25 mouse cellular contexts compared by ENCODE assay signal in the genomic region with DNA sequence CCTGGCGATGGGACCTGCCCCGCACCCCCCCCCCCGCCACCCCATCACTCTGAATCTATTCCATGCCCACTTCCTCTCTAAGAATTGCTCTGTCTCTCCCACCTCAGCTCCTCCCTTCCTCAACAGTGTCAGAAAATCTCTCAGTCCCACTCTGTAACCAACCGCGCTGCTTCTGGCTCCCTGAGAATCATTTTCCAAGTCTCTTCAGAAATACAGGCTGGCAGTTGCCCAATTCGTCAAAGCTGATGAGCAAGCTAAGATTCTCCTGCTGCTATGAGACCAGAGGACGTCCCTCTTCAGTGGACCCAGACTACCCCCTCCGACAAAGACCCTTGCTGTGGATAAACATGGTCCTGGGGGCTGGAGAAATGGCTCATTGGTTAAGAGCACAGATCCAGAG. TPM values are rescaled to one million over a fixed set of nuclear protein-coding genes. Genes with fewer than 3 reads are reported as not detected.
DNase-seq lines count a peak whose midpoint lies in the region; ATAC-seq and TF ChIP-seq lines count a peak whose summit lies in the region.
"Had no signal": no experiment of that assay in that cellular context is flagged by ENCODE, and none has a peak within 500 bp of the region (broad histone marks: within the 10 kb centered on the region; RNA-seq: fewer than 3 reads in every experiment).

No protein-coding gene starts in this region.

- intact Hi-C loops in heart, postnatal 25 days (cut with DNase I): no loop called here

- peak; percentile 40 to 46 for DNase-seq in cerebellum, postnatal 10 days
- DNase-seq in cerebellum, adult 9-11 months: no peak
- peak; percentile 82 for DNase-seq in heart, adult 11 months
- no peak for DNase-seq in heart, postnatal 25 days (ENCODE audit: low spot score)
- DNase-seq in lung, adult 2 months: no peak
- DNase-seq in right cerebral cortex, postnatal 14 days: peak; percentile 60
- DNase-seq in right cerebral cortex, postnatal 36 days (ENCODE audit: low spot score in 2 of 2): no peak
- DNase-seq: adrenal gland, postnatal 10 days; cerebellum, adult 8-10 months; heart, postnatal 4 days; kidney, adult 8-10 months; liver, embryonic 13.5 days; lung, postnatal 14 days; retina, postnatal 1 day; thymus, adult 18-20 months; thymus, postnatal 36 days had no signal

- no peak for ATAC-seq in lung, embryonic 16.5 days (ENCODE audit: low read depth)
- ATAC-seq: intestine, embryonic 15.5 days; midbrain, embryonic 13.5 days had no signal

- no peak for TF ChIP-seq CTCF in lung, adult 2 months (IDR thresholded peaks at IDR 0.05; ENCODE audit: insufficient read depth, low read length)

- TF ChIP-seq POLR2A in lung, adult 2 months (IDR thresholded peaks at IDR 0.05; ENCODE audit: borderline replicate concordance, extremely low read depth, low read depth, low read length): no peak

- no peaks in the 10 kb centered on the region for H3K27me3 ChIP-seq in lung, embryonic 16.5 days (ENCODE audit: control insufficient read depth, insufficient read depth, low read depth, low read length)
- H3K27me3 ChIP-seq: forebrain, embryonic 12.5 days; heart, embryonic 15.5 days; hindbrain, embryonic 15.5 days; intestine, embryonic 15.5 days; liver, embryonic 13.5 days; midbrain, embryonic 13.5 days had no signal

- no peak overlapping the region for H3K9ac ChIP-seq in lung, embryonic 16.5 days (ENCODE audit: low read length)
- H3K9ac ChIP-seq: forebrain, embryonic 12.5 days; heart, embryonic 15.5 days; hindbrain, embryonic 15.5 days; intestine, embryonic 15.5 days; liver, embryonic 13.5 days; midbrain, embryonic 13.5 days had no signal

- H3K4me2 ChIP-seq in lung, embryonic 16.5 days (ENCODE audit: low read depth, low read length): no peak overlapping the region
- H3K4me2 ChIP-seq: forebrain, embryonic 12.5 days; heart, embryonic 15.5 days; hindbrain, embryonic 15.5 days; intestine, embryonic 15.5 days; liver, embryonic 13.5 days; midbrain, embryonic 13.5 days had no signal

- H3K27ac ChIP-seq in lung, embryonic 16.5 days (ENCODE audit: low read length): peak overlapping the region; percentile 18; the same call in 1 of the 2 replicates
- H3K27ac ChIP-seq: forebrain, embryonic 12.5 days; heart, embryonic 15.5 days; hindbrain, embryonic 15.5 days; intestine, embryonic 15.5 days; layer of hippocampus, adult 2 months; liver, embryonic 13.5 days; midbrain, embryonic 13.5 days had no signal

- no peaks in the 10 kb centered on the region for H3K36me3 ChIP-seq in lung, embryonic 16.5 days (ENCODE audit: control insufficient read depth, insufficient read depth, low read length)
- H3K36me3 ChIP-seq: forebrain, embryonic 12.5 days; heart, embryonic 15.5 days; hindbrain, embryonic 15.5 days; intestine, embryonic 15.5 days; liver, embryonic 13.5 days had no signal

- H3K9me3 ChIP-seq in lung, embryonic 16.5 days (ENCODE audit: control insufficient read depth, low read length): peaks cover 4% of the 10 kb centered on the region; the same call in 1 of the 2 replicates
- H3K9me3 ChIP-seq: forebrain, embryonic 12.5 days; heart, embryonic 15.5 days; hindbrain, embryonic 15.5 days; intestine, embryonic 15.5 days; liver, embryonic 13.5 days; midbrain, embryonic 13.5 days had no signal

- H3K4me1 ChIP-seq in lung, embryonic 16.5 days (replicated peaks; ENCODE audit: control insufficient read depth, insufficient read depth, low read length): peaks cover 29% of the 10 kb centered on the region
- H3K4me1 ChIP-seq in lung, adult 2 months (ENCODE audit: control insufficient read depth, insufficient read depth, low read length): peaks cover 11% of the 10 kb centered on the region

- 63% methylated on average over 8 of the region's 8 CpGs for WGBS in lung, embryonic 16.5 days
- 63% methylated on average over 8 of the region's 8 CpGs for WGBS in lung, adult 2 months

- H3K4me3 ChIP-seq in lung, embryonic 16.5 days (ENCODE audit: low read length): no peak overlapping the region
- no peak overlapping the region for H3K4me3 ChIP-seq in lung, adult 2 months (replicated peaks; ENCODE audit: extremely low read depth, low read depth, low read length)
- H3K4me3 ChIP-seq: forebrain, embryonic 12.5 days; heart, embryonic 15.5 days; hindbrain, embryonic 15.5 days; intestine, embryonic 15.5 days; layer of hippocampus, adult 2 months; liver, embryonic 13.5 days; megakaryocyte, embryonic 14.5 days; midbrain, embryonic 13.5 days had no signal

RNA-seq across cellular contexts. Expression of gene Sh3d21, which starts 3.8 kb away (rescaled TPM):
- 1 to 10 TPM; 1.9 to 3.1 TPM for total RNA-seq in heart, postnatal 25 days (2021)
- 9.2 and 12.3 TPM in 2 replicates for polyA plus RNA-seq in lung, embryonic 16.5 days (2015; fragmentation: Nextera tagmentation; extraction: Ambion mirVana)
- 6.2 and 7.5 TPM in 2 replicates for polyA plus RNA-seq in lung, adult 2 months (2012; rRNA removed)
- total RNA-seq: common myeloid progenitor, adult 5-6 weeks had no signal

RNA-seq across cellular contexts. Expression of gene Eva1b, which starts 11.9 kb away (rescaled TPM):
- 10 to 100 TPM; 15.2 to 17.6 TPM for total RNA-seq in heart, postnatal 25 days (2021)
- polyA plus RNA-seq in lung, embryonic 16.5 days (2015; fragmentation: Nextera tagmentation; extraction: Ambion mirVana): 98.0 and 108 TPM in 2 replicates
- 221 and 295 TPM in 2 replicates for polyA plus RNA-seq in lung, adult 2 months (2012; rRNA removed)

RNA-seq across cellular contexts. Expression of gene Thrap3, which starts 43.1 kb away (rescaled TPM):
- total RNA-seq in heart, postnatal 25 days (2021): 100 to 1,000 TPM; 108 to 111 TPM
- polyA plus RNA-seq in lung, embryonic 16.5 days (2015; fragmentation: Nextera tagmentation; extraction: Ambion mirVana): 197 and 213 TPM in 2 replicates
- 40.0 and 62.8 TPM in 2 replicates for polyA plus RNA-seq in lung, adult 2 months (2012; rRNA removed)

RNA-seq across cellular contexts. Expression of gene Stk40, which starts 55.7 kb away (rescaled TPM):
- total RNA-seq in heart, postnatal 25 days (2021): 10 to 100 TPM; 37.6 to 38.7 TPM
- 37.7 and 40.3 TPM in 2 replicates for polyA plus RNA-seq in lung, embryonic 16.5 days (2015; fragmentation: Nextera tagmentation; extraction: Ambion mirVana)
- polyA plus RNA-seq in lung, adult 2 months (2012; rRNA removed): 38.0 and 41.1 TPM in 2 replicates

Comparison
In these comparisons a context has a peak if more than half of its experiments do, and no peak if none do; other contexts are left out.
1. DNase-seq: peak in cerebellum, postnatal 10 days (2 of 2), heart, adult 11 months (single experiment) and right cerebral cortex, postnatal 14 days (single experiment); none in cerebellum, adult 9-11 months (single experiment), heart, postnatal 25 days (single experiment), lung, adult 2 months (single experiment) and right cerebral cortex, postnatal 36 days (0 of 2).